Mouse (Mus musculus): ENCODE results near the gene Dusp16.

The Dusp16 gene

GRCm38 (mm10) chr6:134793046-134793806 lies 801 bp upstream of the Dusp16 start:
- DNase-seq (ENCODE audit: low read depth, low spot score), result peak; percentile 71

- DNase-seq (ENCODE audit: low read depth, low spot score), result peak; percentile 81
These were observed 940 bp downstream of the Dusp16 start for GRCm38 (mm10) chr6:134791251-134792118.

GRCm38 (mm10) chr6:134789100-134789499 lies 3.3 kb downstream of the Dusp16 start:
- no peak for DNase-seq (ENCODE audit: low read depth, low spot score)

GRCm38 (mm10) chr6:134786426-134786825 lies 6.0 kb downstream of the Dusp16 start:
- DNase-seq (ENCODE audit: low read depth, low spot score), result no peak

GRCm38 (mm10) chr6:134782900-134783299 lies 9.5 kb downstream of the Dusp16 start:
- DNase-seq (ENCODE audit: low read depth, low spot score), result no peak

GRCm38 (mm10) chr6:134781494-134781913 lies 10.9 kb downstream of the Dusp16 start:
- DNase-seq (ENCODE audit: low read depth, low spot score), result no peak

GRCm38 (mm10) chr6:134780024-134780423 lies 12.4 kb downstream of the Dusp16 start:
- DNase-seq (ENCODE audit: low read depth, low spot score), result no peak

GRCm38 (mm10) chr6:134773961-134774360 lies 18.5 kb downstream of the Dusp16 start:
- DNase-seq (ENCODE audit: low read depth, low spot score), result no peak

GRCm38 (mm10) chr6:134773292-134773893 lies 19.0 kb downstream of the Dusp16 start:
- DNase-seq (ENCODE audit: low read depth, low spot score), result no peak

- DNase-seq (ENCODE audit: low read depth, low spot score), result no peak
These were observed 22.1 kb downstream of the Dusp16 start for GRCm38 (mm10) chr6:134770339-134770738.

GRCm38 (mm10) chr6:134764441-134765061 lies 27.9 kb downstream of the Dusp16 start:
- no peak for DNase-seq (ENCODE audit: low read depth, low spot score)

- DNase-seq (ENCODE audit: low read depth, low spot score), result no peak
These were observed 29.0 kb downstream of the Dusp16 start for GRCm38 (mm10) chr6:134763436-134763835.

GRCm38 (mm10) chr6:134761808-134762207 lies 30.6 kb downstream of the Dusp16 start:
- DNase-seq (ENCODE audit: low read depth, low spot score), result no peak

GRCm38 (mm10) chr6:134760926-134761544 lies 31.4 kb downstream of the Dusp16 start:
- no peak for DNase-seq (ENCODE audit: low read depth, low spot score)

- DNase-seq (ENCODE audit: low read depth, low spot score), result no peak
These were observed 36.4 kb downstream of the Dusp16 start for GRCm38 (mm10) chr6:134756058-134756457.

- no peak for DNase-seq (ENCODE audit: low read depth, low spot score)
These were observed 38.6 kb downstream of the Dusp16 start for GRCm38 (mm10) chr6:134753858-134754257.

- DNase-seq (ENCODE audit: low read depth, low spot score), result peak; percentile 47
These were observed 39.0 kb downstream of the Dusp16 start for GRCm38 (mm10) chr6:134753412-134753811.

GRCm38 (mm10) chr6:134751883-134752647 lies 40.4 kb downstream of the Dusp16 start:
- peak; percentile 74 for DNase-seq (ENCODE audit: low read depth, low spot score)

- DNase-seq (ENCODE audit: low read depth, low spot score), result no peak
These were observed 41.3 kb downstream of the Dusp16 start for GRCm38 (mm10) chr6:134751087-134751486.

- DNase-seq (ENCODE audit: low read depth, low spot score), result no peak
These were observed 44.3 kb downstream of the Dusp16 start for GRCm38 (mm10) chr6:134748126-134748525.

GRCm38 (mm10) chr6:134745876-134746275 lies 46.5 kb downstream of the Dusp16 start:
- no peak for DNase-seq (ENCODE audit: low read depth, low spot score)

Measured in A20 (cell line).